Mouse (Mus musculus): ENCODE measurements around the gene U90926. TPM values are rescaled to one million over a fixed set of nuclear protein-coding genes. Genes with fewer than 3 reads are reported as not detected.

Gene U90926
- polyA plus RNA-seq, 1 experiment, result not detected

DNA sequence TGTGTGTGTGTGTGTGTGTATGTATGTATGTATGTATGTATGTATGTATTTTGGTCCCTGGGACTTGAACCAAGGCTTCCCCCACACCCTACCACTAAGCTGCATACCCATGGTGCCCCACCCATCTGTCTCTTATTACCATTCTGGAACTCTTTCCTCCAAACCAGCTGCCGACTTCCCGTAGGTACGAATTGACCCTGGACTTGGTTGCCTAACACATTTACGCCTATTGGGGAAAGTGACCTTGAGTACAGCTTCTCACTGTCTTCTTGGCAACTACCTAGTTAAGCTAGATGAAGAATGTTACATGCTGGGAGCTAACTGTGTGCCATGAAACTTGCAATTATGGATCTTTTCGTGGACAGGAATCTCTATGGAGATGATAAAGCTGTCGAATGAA lies 9.1 kb downstream of the U90926 start:
- H3K27ac ChIP-seq (ENCODE audit: control insufficient read depth, insufficient read depth, low read length), result no peak overlapping the region
- WGBS, result 91% methylated on average over 6 of the region's 6 CpGs
- H3K4me3 ChIP-seq (ENCODE audit: control insufficient read depth, insufficient read depth, low read length), result no peak overlapping the region
- no peaks in the 10 kb centered on the region for H3K27me3 ChIP-seq (ENCODE audit: control insufficient read depth, insufficient read depth, low read length)
- no peak for DNase-seq
- H3K4me1 ChIP-seq (replicated peaks; ENCODE audit: control insufficient read depth, insufficient read depth, low read length), result peaks cover 19% of the 10 kb centered on the region
- TF ChIP-seq POLR2A (IDR thresholded peaks at IDR 0.05; ENCODE audit: control insufficient read depth, extremely low read depth, insufficient read depth, low read length, poor library complexity), result no peak
- H3K36me3 ChIP-seq (ENCODE audit: control insufficient read depth, insufficient read depth, low read length), result peaks cover 13% of the 10 kb centered on the region

DNA sequence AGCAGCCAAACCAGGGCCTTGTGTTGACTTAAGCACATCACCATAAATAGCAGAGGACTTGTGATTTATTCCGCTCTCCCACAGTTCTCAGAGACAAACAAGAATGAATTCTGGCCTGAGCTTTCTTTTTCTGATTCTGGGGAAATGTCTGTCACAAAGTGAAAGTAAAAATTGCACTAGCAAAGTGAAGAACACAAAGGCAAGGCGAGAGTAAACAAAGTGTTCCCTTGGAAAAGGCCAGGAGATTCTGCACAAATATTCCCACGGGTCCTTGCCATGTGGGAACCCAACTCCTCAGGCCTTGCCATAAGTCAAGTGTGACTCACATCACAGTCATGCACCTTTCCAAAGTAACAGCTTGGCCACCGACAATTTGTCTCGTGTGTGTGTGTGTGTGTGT lies 9.5 kb downstream of the U90926 start:
- peaks cover 17% of the 10 kb centered on the region for H3K36me3 ChIP-seq (ENCODE audit: control insufficient read depth, insufficient read depth, low read length)
- H3K4me3 ChIP-seq (ENCODE audit: control insufficient read depth, insufficient read depth, low read length), result no peak overlapping the region
- TF ChIP-seq CTCF (IDR thresholded peaks at IDR 0.05; ENCODE audit: borderline replicate concordance, control insufficient read depth, extremely low read depth, insufficient read depth, low read length, poor library complexity), result no peak
- TF ChIP-seq POLR2A (IDR thresholded peaks at IDR 0.05; ENCODE audit: control insufficient read depth, extremely low read depth, insufficient read depth, low read length, poor library complexity), result no peak
- H3K27me3 ChIP-seq (ENCODE audit: control insufficient read depth, insufficient read depth, low read length), result no peaks in the 10 kb centered on the region
- no peak overlapping the region for H3K27ac ChIP-seq (ENCODE audit: control insufficient read depth, insufficient read depth, low read length)
- H3K4me1 ChIP-seq (replicated peaks; ENCODE audit: control insufficient read depth, insufficient read depth, low read length), result peaks cover 19% of the 10 kb centered on the region
- no peak for DNase-seq
- WGBS, result 81% methylated on average over 5 of the region's 5 CpGs

DNA sequence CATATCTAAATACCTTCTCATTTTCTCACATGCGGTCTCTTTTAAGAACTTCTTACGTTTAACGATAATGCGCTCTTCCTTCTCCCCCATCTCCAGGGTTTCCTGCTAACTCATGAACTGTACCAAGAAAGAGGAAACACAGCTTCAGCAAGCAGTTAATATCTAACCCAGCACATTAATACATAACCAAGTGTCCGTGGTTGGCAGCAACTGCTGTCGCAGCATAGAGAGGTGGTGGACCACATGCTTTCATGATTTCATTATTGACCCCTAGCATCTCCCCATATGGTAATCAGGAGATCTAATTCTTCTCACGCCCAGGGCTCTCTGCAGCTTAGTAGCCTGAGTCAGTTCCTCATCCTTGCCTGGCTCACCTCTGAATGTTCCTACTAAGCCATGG lies 10.0 kb downstream of the U90926 start:
- Histone ChIP-seq H3K27ac (ENCODE audit: control insufficient read depth, insufficient read depth, low read length) (no peak overlapping the region), H3K4me1 (replicated peaks; ENCODE audit: control insufficient read depth, insufficient read depth, low read length) (peaks cover 19% of the 10 kb centered on the region), H3K4me3 (ENCODE audit: control insufficient read depth, insufficient read depth, low read length) (no peak overlapping the region), H3K27me3 (ENCODE audit: control insufficient read depth, insufficient read depth, low read length) (no peaks in the 10 kb centered on the region), H3K36me3 (ENCODE audit: control insufficient read depth, insufficient read depth, low read length) (peaks cover 22% of the 10 kb centered on the region)
- 12% methylated on average over 7 of the region's 7 CpGs for WGBS
- TF ChIP-seq POLR2A (IDR thresholded peaks at IDR 0.05; ENCODE audit: control insufficient read depth, extremely low read depth, insufficient read depth, low read length, poor library complexity) (no peak), CTCF (IDR thresholded peaks at IDR 0.05; ENCODE audit: borderline replicate concordance, control insufficient read depth, extremely low read depth, insufficient read depth, low read length, poor library complexity) (no peak)
- DNase-seq, result no peak

DNA sequence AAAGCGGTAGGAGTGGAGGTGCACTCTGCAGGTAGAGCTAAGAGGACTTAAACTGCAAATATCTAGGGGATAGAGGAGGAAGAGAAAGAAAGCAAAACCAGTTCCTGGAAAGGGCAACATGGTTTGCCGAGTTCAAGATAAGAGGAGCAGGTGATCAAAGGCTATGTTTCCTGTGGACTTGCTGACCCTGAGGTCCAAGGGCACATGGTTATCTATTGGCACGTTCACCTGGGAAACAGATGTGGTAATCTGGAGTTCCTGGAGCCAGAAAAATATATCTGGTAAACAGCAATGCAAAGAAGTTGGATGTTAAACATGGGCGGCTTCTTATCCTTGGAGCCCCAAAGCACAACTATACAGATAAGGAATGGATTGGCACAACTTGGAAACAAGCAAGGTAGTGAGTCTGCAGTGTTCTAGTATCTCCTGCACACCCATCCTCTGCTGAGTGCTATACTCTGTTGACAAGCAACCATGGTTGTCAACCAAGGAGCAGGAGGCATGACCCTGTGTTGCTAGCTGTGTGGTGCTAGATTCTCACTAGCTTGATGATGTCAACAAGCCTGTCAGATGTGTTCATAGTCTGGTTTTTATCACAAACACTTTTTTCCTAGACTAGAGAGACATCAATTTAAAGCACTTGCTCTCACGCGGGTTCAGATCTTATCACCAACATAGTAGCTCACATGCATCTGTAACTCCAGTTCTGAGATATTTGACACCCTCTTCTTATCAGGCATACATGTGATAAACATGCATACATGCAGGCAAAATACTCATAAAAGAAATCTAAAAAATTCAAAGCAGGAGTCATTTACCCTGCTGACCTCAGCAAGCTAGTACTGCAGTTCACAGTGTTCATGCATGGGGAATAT lies 10.8 kb downstream of the U90926 start:
- TF ChIP-seq POLR2A (IDR thresholded peaks at IDR 0.05; ENCODE audit: control insufficient read depth, extremely low read depth, insufficient read depth, low read length, poor library complexity) (no peak), CTCF (IDR thresholded peaks at IDR 0.05; ENCODE audit: borderline replicate concordance, control insufficient read depth, extremely low read depth, insufficient read depth, low read length, poor library complexity) (no peak)
- 48% methylated on average over 6 of the region's 6 CpGs for WGBS
- H3K27me3 ChIP-seq (ENCODE audit: control insufficient read depth, insufficient read depth, low read length), result no peaks in the 10 kb centered on the region
- H3K36me3 ChIP-seq (ENCODE audit: control insufficient read depth, insufficient read depth, low read length), result peaks cover 29% of the 10 kb centered on the region
- no peak overlapping the region for H3K4me3 ChIP-seq (ENCODE audit: control insufficient read depth, insufficient read depth, low read length)
- H3K27ac ChIP-seq (ENCODE audit: control insufficient read depth, insufficient read depth, low read length), result no peak overlapping the region
- H3K4me1 ChIP-seq (replicated peaks; ENCODE audit: control insufficient read depth, insufficient read depth, low read length), result peaks cover 19% of the 10 kb centered on the region
- DNase-seq, result no peak

DNA sequence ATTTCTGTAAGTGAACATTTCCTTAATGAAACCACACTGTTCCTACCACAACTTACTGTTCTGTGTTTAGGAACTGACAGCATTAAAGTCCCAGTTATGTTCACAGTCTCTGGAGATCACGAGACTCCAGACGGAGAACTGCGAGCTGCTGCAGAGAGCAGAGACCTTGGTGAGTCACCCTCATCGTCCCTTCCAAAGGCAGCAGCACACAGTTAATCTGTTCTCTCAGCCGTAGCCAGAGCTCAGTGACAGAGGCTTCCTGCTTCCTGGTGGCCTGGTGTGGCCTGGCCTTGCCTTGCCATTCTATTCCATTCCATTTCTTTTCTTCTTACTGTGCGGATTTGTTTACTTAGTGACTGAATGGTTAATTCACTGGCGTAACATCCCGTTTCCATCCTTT lies 16.9 kb downstream of the U90926 start:
- peaks cover 4% of the 10 kb centered on the region; the same call in 1 of the 2 replicates for H3K4me1 ChIP-seq (replicated peaks; ENCODE audit: control insufficient read depth, insufficient read depth, low read length)
- no peak for DNase-seq
- H3K4me3 ChIP-seq (ENCODE audit: control insufficient read depth, insufficient read depth, low read length), result no peak overlapping the region
- no peak for TF ChIP-seq CTCF (IDR thresholded peaks at IDR 0.05; ENCODE audit: borderline replicate concordance, control insufficient read depth, extremely low read depth, insufficient read depth, low read length, poor library complexity)
- no peaks in the 10 kb centered on the region for H3K27me3 ChIP-seq (ENCODE audit: control insufficient read depth, insufficient read depth, low read length)
- H3K27ac ChIP-seq (ENCODE audit: control insufficient read depth, insufficient read depth, low read length), result no peak overlapping the region
- H3K36me3 ChIP-seq (ENCODE audit: control insufficient read depth, insufficient read depth, low read length), result peaks cover 77% of the 10 kb centered on the region
- 94% methylated on average over 8 of the region's 8 CpGs for WGBS

DNA sequence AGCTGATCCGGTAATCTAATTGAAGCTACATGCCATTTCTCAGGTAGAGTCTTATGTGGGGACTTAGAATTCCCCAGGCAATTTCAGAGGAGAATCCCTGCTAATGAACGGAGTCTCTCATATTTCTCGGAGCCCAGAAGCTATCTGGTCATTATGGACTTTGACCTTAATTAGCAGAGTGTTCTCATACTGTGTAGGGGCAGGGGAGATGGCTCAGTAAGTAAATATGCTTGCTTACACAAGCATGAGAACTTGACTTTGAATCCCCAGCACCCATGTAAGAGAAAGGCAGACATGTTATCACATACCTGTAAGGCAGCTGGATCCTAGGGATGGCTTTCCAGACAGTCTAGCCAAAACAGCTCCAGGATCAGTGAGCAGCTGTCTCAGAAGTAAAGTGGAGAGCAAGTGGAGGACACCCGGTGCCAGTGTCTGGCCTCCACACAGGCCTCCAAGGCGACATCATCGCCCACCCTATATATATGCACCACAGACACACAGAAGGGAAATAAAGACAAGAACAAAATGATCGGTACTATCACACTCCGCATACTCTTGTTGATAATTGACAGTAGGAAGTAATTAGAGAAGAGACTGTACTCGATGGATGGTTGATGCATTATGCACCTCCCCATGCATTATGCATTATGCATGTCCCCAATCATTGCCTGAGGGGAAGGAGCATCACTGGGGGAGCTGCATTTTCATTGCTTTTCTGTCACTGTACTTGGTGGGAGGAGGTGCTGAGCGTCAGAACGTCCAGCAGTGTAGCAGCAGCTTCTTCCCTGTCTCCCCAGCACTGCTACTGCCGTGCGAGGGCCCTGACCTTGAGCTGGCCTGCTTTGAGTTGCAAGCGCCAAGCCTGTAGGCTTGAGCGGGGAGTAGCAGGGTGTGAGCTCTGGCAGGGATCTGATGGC lies 18.1 kb downstream of the U90926 start:
- no peaks in the 10 kb centered on the region for H3K4me1 ChIP-seq (replicated peaks; ENCODE audit: control insufficient read depth, insufficient read depth, low read length)
- no peak overlapping the region for H3K27ac ChIP-seq (ENCODE audit: control insufficient read depth, insufficient read depth, low read length)
- no peaks in the 10 kb centered on the region for H3K27me3 ChIP-seq (ENCODE audit: control insufficient read depth, insufficient read depth, low read length)
- DNase-seq, result no peak
- 97% methylated on average over 15 of the region's 15 CpGs for WGBS
- H3K36me3 ChIP-seq (ENCODE audit: control insufficient read depth, insufficient read depth, low read length), result peaks cover 82% of the 10 kb centered on the region
- H3K4me3 ChIP-seq (ENCODE audit: control insufficient read depth, insufficient read depth, low read length), result no peak overlapping the region
- TF ChIP-seq POLR2A (IDR thresholded peaks at IDR 0.05; ENCODE audit: control insufficient read depth, extremely low read depth, insufficient read depth, low read length, poor library complexity), result no peak
- TF ChIP-seq CTCF (IDR thresholded peaks at IDR 0.05; ENCODE audit: borderline replicate concordance, control insufficient read depth, extremely low read depth, insufficient read depth, low read length, poor library complexity), result no peak

All from thymus, adult 2 months (tissue).